Mouse (Mus musculus) B cell, adult 2 months (primary cell): Measurements from ENCODE around the gene Taar8c.
"Not testable (repeated sequence)": the region's sequence is repeated elsewhere in the genome, so short reads cannot be mapped to it uniquely, and the experiment has no call there.

Experiments used
- DNase-seq, 2 experiments: peaks; one replicate each; pipeline ENCODE4 v3.0.0; 2022

The Taar8c gene

DNA sequence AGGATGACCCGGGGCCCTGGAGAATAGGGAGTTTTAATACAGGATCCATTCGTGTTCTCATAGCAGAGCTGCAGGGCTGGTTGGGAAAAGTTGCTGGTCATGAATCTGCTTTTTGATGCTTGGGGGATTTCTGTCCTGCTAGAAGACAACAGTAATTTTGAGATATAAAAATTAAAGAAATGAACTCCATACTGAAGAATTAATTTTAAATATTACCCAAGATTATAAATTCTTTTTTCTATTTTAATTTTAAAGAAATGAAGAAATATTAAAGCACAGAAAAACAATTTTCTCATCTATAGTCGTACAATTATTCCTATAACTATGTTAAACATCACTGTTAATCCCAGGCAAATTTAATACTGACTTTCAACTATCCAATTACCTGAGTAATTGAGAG lies at the start of gene Taar8c:
Gene Taar8c (minus strand): TSS at position 101 of the 400 bp plus-strand sequence.
- DNase-seq = not testable (repeated sequence)

DNA sequence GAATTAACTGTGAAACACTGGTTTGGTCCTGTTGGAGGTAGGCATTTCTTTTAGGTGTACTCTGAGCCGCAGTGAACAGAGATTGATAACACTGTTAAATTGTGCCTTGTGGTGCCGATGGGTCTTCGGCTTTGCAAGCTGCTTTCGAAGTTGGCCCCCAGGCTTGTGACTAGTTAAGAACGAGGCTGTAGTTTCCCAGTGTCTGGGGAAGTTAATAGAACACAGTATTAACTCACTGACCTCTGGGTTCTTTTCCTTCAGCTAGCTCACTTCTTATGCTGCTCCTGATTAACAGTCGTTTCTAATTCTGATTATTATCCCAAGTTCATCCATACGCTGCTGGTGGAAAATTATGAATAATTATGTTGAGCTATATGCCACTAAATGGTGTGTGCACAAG lies 48.4 kb upstream of the Taar8c start:
- no peak for DNase-seq

DNA sequence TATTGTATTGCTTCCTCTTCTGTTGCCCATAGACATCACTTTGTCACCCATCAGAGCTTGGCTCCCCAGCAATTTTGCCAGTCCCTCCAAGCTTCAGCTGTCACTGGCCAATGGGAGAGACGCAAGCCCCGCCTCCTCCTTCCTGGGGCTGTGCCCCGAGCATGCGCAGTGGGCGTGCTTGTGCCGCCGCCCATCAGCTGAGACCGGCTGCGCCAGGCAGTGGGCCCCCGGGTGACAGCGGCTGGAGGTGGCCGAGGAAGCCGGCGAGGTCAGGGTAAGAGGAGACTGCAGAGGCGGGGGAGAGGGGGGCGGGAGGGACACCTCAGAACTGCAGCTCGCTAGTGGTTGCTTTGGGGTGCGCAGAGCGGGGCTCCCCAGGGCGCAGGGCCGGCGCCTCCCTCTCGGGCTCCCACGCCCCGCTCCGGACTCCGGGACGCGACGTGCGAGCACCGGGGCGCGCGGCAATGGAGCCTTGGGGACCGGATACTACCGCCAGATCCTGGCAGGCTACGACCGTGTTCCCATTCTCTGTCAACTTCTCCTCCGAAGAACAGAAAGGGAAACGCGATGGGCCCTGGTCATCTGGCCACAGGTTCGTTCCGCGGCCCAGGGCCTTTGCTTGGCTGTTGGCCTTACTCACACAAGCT lies 47.5 kb upstream of the Taar8c start, which contains the start of gene Stx7:
Gene Stx7 (plus strand): TSS at position 168 of the 647 bp plus-strand sequence.
- peak; percentile 93 for DNase-seq

DNA sequence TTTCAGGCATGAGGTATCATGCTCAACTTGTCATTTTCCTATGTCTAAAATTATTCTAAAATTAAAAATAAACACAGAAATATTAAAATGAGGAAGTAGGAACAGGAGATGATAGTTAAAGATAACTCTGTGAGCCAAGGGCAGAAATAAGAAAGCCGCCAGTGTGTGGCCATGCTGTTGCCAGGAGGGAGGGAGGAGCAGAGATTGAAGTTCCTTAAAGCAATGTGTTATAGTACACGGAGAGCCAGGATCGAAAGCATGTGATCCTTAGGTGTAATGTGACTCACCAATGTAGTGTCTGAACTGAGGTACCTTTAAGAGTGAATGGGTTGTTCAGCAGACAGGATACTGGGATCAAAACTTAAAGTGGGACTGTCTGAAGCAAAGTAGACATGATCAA lies 41.0 kb upstream of the Taar8c start:
- DNase-seq = no peak

DNA sequence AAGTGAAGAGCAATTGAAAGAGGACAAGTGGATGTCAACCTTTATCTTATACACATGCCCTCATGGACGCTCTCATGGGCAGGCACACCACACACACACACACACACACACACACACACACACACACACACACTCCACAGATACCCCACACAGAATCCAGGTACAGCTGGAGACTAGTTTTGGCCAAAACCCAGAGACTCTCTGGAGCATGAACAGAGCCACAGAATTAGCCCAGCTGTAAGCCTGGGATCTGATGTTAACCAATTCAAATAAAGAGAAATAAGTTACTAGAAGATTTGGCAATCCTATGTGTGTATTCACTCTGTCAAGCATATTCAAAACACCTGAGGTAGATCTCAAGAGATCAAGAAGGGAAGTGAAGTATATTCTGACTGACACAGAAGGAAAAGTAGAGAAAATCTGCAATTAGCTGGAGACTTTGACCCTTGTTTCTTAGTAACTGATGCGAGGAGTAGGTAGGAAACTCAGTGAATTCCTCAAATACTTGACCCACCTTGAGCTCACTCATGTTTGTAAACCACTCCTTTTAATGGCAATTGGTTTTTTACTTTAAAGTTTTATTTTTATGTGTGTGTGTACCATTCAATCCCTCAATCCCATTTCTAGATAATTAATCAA lies 37.0 kb upstream of the Taar8c start:
- DNase-seq = no peak

DNA sequence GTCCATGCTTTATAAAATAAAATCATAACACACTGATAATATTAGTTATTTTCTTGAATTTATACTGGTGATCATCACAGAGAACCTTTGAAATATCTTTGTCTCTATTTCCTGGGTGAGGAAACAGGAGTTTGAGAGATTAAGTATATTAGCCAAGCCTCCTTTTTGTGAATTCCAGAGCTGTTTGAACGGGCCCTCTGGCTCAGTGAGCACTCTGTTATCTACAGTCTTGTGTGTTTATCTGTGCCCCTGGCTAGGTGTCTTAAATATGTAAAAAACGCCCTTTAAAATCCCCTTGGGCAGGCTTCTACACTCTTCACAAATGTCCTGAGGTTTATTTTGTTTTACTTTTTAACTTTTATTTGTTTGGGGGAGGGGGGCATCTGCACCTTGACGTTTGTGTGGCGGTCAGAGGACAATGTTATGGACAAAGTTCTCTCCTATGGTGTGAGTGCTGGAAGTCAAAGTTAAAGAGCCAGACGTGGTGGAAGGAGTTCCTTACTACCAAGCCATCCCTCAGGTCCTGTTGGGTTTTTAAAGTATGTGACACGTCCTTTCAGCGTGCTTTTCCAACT lies 32.4 kb upstream of the Taar8c start:
- DNase-seq = no peak

DNA sequence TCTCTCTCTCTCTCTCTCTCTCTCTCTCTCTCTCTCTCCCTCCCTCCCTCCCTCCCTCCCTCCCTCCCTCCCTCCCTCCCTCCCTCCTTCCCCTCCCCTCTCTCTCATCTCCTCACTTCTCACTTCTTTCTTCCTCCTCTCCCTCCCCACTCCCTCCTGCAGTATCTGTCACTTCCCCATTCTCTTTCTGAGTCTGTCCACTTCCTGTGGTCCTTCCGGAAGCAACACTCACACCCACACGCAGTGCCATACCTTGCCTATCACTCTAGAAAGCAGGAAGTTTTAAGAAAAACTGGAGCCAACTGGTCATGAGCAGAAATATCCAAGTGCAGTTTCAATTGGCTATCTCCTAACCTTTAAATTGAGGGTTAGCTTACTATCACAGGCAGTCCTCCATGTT lies 31.4 kb upstream of the Taar8c start:
- DNase-seq = peak; percentile 25 to 42

DNA sequence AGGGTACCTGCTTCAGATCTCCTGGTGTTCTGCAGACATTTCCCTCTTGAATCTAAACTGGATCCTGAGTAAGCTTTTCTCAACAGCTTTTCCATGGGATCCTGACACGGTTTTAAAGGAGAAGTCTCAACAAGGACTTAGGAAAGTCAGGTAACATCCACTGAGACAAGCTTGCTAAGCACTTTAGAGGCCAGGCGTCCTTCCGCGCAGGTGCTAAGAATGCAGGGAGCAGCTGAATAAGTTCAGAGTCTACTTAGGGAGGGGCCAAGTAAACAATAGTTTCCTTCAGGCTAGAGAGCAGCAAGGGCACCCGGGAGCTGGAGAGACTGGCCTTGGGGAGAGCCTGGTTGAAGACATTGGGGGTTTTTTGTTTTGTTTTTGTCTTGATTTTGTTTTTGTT lies 30.6 kb upstream of the Taar8c start:
- no peak for DNase-seq

DNA sequence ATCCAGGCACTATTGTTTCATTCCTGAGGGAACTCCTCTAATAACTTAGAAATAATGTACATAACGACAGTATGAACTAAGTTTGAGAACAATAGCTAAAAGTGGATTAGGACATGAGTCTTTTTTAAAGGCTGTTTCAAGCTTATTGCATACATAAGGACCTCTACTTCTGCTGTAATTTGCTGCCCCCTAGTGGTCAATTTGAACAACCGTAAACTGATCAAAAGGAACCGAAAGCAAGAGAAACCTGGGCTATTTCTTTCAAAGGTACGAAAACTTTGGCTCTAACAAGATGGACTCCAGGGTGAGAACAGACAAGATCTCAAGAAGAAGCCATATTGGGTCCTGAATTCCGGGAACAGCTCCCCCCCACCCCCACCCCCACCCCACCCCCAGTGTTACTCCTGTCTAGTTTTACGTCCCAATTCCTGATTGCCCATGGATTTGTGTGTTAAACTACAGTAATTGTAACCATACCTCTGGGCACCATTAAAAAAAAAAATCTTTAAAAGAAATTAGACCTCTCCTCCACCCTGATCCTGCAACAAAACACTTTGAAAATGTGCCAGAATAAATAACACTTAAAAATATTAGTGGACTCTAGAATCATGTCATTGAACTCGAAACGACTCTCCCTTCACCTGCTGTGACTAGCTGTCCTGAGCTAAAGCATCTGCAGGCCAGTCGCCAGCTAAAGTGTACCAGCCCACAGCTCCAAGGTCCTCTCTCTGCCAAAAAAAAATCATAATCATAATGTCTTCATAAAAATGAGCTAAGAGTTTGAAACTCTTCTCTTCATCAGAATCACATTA lies 29.9 kb upstream of the Taar8c start:
- peak; percentile 80 to 84 for DNase-seq

DNA sequence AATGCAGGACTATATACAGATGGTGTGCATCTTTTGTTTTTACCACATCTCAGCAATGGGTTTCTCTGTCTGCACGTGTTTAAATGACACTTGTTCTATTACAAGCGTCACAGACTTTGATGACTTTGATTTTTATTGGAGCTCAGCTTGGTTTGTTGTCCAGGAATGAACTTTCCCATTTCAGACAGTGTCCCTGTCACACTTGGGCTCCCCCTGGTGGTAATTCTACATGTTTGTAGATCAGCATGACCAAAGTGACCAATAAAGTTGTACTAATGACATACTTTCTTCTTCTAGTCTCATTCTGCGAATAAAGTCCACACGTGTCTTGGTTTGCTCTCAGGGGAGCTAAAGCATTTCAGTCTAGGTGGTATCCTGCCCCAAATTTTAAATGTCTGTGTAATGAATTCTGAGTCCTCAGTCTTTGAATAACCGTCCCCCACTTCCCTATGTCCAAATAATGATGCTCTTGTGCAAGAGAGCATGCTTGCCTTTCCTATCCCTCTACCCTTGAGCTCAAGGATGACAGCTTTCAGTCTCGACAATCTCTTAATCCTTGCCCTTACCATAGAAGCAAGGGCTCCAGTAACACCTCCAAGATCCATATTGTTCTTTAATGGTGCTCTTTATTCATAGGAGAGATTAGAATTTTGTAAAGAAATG lies 9.5 kb upstream of the Taar8c start:
- peak; percentile 41 to 50 for DNase-seq

DNA sequence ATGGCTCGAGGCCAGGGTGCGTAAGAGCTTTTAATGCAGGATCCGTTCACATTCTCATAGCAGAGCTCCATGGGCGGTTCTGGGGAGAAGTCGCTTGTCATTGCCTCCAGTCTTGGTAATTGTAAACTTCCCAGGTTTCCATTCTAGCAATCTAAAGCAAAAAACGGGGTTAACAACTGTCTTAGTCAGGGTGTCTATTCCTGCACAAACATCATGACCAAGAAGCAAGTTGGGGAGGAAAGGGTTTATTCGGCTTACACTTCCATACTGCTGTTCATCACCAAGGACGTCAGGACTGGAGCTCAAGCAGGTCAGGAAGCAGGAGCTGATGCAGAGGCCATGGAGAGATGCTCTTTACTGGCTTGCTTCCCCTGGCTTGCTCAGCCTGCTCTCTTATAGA lies 7.7 kb upstream of the Taar8c start, which contains the start of gene Taar9:
Gene Taar9 (minus strand): TSS at position 101 of the 400 bp plus-strand sequence.
- not testable (repeated sequence) for DNase-seq

DNA sequence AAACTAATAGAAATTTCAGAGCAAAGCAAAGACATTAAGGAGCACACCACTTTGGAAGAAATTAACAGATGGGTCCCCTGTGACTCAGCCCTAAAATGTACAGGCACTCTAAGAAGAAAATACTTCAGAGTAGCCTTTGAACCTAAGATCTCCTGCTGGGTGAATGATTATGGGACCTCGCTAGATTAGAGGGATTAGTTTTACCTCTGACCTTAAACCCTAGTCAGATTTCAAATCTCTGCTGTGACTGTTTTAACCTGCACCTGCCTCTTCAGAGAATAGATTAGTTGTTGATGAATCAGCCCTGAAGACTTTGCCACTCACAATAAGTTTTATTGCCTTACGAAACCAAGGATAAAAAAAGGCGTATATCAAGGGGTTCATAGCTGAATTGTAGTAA lies 6.5 kb upstream of the Taar8c start:
- DNase-seq = no peak

DNA sequence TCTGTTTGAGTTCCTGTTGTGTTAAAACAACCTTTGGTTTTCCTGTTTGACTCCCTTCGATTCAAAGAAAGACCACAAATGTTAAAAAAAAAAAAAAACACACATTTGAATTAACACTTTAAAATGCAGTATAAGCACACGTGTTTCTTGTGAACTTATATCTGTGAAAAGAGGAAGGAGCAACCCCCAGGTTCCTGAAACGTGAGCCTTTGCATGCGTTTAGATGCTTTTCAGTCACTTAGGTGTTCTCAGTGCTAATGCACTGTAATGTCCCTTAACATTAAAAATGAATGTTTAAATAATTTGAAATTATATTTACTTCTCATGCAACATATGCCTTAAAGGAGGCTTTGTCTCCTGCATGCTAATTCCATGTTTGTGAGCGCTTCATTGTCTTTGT lies 6.0 kb upstream of the Taar8c start:
- no peak for DNase-seq

DNA sequence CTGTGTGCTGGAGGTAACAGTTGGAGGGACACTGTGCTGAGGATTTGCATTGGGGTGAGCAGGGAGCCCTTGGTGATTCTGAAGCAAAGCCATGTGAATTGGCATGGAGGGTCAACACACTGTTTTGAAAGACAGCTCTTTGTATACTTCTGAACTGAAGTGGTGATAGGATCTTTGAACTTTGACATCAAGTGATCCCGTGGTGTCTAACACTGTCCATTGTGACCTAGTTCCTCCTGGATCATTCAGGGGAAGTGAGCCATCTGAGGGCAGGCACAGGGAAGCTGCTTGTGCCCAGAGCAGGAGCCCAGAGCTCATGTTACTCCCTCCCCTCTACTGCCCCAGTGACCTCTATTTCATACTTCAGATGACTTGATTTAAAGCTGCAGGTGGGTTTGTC lies 1.6 kb upstream of the Taar8c start:
- not testable (repeated sequence) for DNase-seq

DNA sequence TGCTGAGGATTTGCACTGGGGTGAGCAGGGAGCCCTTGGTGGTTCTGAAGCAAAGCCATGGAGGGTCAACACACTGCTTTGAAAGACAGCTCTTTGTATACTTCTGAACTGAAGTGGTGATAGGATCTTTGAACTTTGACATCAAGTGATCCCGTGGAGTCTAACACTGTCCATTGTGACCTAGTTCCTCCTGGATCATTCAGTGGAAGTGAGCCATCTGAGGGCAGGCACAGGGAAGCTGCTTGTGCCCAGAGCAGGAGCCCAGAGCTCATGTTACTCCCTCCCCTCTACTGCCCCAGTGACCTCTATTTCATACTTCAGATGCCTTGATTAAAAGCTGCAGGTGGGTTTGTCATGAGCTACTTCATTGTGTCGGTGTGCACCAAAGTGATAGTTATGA lies 4.7 kb downstream of the Taar8c start:
- not testable (repeated sequence) for DNase-seq

DNA sequence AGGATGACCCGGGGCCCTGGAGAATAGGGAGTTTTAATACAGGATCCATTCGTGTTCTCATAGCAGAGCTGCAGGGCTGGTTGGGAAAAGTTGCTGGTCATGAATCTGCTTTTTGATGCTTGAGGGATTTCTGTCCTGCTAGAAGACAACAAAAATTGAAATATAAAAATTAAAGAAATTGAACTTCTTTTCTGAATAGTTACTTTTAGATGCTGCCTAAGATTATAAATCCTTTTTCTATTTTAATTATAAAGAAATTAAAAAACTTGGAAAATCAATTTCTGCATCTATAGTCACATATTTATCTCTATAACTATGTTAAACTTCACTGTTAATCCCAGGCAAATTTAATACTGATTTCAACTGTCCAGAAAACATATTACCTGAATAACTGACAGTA lies 9.5 kb downstream of the Taar8c start, which contains the start of gene Taar8b:
Gene Taar8b (minus strand): TSS at position 101 of the 400 bp plus-strand sequence.
- no peak for DNase-seq

DNA sequence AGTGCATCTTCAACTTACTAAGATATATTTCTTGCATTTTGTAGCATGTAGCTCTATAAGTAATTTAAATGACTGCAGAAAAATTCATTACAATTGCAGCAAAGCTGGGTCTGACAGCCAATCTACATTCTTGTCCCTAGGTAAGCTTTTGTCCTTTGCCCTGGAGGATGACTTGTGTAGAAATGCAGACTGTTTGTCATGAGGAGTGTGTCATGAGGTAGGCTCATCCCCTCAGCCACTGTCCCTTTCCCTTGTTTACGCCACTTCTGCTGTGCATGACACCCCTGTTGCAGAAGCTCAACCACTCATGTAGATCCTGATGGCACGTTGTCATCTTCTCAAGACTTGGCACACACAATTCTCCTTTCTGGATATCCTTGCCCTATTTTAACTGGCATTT lies 14.5 kb downstream of the Taar8c start:
- DNase-seq = no peak

DNA sequence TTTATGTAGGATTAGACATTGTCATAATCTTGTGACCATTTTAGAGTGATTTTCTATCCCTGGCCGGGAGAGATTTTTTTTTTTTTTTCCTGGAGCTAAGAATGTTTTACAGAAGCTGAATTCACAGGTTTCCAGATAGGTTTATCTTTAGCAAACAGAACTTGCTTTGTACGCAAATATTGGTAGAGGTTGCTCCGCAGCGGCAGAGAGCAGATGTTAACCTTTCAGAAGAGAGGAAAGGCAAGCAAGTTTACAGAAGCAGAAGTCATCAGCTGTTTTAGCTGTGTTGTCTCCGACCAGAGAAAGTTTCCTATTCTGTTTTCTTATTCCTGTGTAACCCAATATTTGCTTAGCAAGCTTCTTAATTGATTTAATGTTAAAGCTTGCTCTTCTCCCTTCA lies 15.2 kb downstream of the Taar8c start:
- DNase-seq = no peak

DNA sequence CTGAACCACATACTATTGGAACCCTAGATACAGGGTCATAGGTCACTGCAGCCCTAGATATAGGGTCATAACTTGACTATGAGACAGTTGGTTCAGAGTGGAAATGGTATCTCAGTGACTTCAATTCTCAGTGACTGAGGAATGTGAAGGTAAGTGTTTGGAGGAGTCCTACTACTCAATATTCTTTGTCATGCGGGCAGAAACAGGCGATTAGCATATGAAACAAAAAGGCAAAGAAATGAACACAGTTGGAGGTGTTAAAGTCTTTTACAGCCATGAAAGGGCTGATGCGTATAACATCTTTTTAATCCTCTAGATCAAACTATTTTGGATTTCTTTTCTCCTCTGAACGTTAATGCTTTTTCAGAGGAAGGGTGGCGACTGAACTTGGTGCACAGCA lies 15.8 kb downstream of the Taar8c start:
- DNase-seq = no peak

DNA sequence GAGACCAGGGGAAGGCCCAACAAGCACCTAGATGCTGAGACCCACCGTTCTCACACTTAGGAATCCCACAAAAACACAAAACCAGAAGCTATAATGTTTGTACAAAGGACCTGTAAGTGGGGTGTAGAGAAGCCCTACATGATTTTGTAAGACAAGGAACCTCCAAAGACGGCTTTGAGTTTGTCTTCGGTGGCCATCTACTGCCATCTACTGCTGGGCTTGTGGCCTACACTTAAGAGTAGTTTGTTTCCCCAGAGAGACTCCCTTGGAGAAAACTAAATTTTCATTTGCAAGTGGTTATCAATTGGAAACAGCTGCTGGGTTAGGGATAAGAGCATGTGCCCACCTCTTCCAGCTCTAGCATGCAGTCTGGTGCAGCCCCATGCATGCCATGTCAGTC lies 21.5 kb downstream of the Taar8c start:
- peak; percentile 7 to 20 for DNase-seq

DNA sequence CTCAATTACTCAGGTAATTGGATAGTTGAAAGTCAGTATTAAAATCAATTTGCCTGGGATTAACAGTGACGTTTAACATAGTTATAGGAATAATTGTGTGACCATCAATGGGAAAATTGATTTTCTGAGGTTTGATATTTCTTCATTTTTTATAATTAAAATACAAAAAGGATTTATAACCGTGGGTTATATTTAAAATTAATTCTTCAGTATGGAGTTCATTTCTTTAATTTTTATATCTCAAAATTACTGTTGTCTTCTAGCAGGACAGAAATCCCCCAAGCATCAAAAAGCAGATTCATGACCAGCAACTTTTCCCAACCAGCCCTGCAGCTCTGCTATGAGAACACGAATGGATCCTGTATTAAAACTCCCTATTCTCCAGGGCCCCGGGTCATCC lies 25.5 kb downstream of the Taar8c start, which contains the start of gene Taar8a:
Gene Taar8a (plus strand): TSS at position 301 of the 400 bp plus-strand sequence.
- DNase-seq = not testable (repeated sequence)

DNA sequence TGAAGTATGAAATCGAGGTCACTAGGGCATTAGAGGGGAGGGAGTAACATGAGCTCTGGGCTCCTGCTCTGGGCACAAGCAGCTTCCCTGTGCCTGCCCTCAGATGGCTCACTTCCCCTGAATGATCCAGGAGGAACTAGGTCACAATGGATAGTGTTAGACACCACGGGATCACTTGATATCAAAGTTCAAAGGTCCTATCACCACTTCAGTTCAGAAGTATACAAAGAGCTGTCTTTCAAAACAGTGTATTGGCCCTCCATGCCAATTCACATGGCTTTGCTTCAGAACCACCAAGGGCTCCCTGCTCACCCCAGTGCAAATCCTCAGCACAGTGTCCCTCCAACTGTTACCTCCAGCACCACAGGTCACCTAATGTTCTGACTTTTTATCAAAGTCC lies 27.0 kb downstream of the Taar8c start:
- DNase-seq = not testable (repeated sequence)

DNA sequence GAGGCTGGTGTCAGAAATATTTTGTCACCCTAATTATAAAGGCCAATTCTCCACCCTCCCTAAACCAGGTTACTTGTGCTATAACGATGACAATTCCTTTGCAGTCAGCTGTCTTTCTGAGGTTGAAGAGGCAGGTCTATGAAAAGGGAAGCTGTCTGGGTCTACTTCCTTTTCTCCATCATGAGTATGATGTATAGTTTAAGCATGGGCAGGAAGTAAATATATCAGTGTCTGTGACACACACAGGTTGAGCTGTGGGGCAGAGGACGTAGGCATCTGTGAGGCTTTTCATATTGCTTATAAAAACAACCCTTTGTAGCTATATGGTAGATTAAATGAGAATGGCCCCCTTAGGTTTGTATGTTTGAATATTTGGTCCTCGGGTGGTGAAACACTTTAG lies 42.7 kb downstream of the Taar8c start:
- DNase-seq = no peak
